Mouse (Mus musculus) brain, embryonic 14.5 days (tissue): Measurements from ENCODE around the gene Eci3.

Source experiments
- CTCF ChIP-seq: fragments of 200-500 bp; IDR thresholded peaks from 2 replicates; pipeline ENCODE4 v1.5.1; 2012; ENCODE audit warnings: inconsistent platforms, mild to moderate bottlenecking, moderate library complexity, borderline replicate concordance; ENCODE audit not compliant: insufficient read depth, insufficient read length; ENCODE audit errors: extremely low read depth
- POLR2A ChIP-seq: fragments of 200-500 bp; IDR thresholded peaks from 2 replicates; pipeline ENCODE4 v1.6.1; 2012; ENCODE audit warnings: mild to moderate bottlenecking, inconsistent platforms, borderline replicate concordance; ENCODE audit not compliant: poor library complexity, insufficient read depth, insufficient read length, severe bottlenecking; ENCODE audit errors: extremely low read depth

DNA sequence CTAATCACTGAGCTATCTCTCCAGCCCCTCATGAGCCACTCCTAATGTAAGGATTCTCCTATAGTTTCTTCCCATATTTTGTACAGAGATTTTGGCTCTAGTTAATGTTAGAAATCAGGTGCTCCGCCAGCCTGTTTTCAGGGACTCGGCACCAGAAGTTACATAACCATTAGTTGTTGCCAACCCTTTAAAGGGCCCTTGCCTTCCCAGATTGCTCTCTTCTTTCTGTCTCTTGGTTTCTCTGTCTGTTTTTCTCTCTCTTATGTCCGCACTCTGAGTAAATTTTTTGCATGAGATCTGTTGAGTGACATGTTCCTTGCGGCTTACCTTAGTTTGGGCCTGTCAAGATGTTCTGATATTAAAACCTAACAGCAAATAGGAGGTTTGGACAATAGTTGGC lies 12.5 kb upstream of the Eci3 start:
- TF ChIP-seq CTCF (no peak), POLR2A (no peak)
